Mouse (Mus musculus) midbrain, embryonic 13.5 days (tissue): ENCODE results near the gene Vti1a. TPM values are rescaled to one million over a fixed set of nuclear protein-coding genes. Genes with fewer than 3 reads are reported as not detected.

Source experiments
- ATAC-seq: fragments of 200-750 bp; cut with Nextera tagmentation; 2 replicates; pipeline ENCODE4 v1.8.0; 2017; ENCODE audit warnings: mild to moderate bottlenecking, moderate TSS enrichment, moderate library complexity
- H3K27ac ChIP-seq: fragments of 300-500 bp; sonication (generic); 2 replicates; pipeline ENCODE4 v1.5.1; 2015; ENCODE audit warnings: inconsistent platforms, mild to moderate bottlenecking, moderate library complexity
- H3K27me3 ChIP-seq: fragments of 300-500 bp; sonication (generic); 2 replicates; pipeline ENCODE4 v1.6.1; 2015; ENCODE audit warnings: mild to moderate bottlenecking, inconsistent platforms
- H3K36me3 ChIP-seq: fragments of 300-500 bp; sonication (generic); 2 replicates; pipeline ENCODE4 v1.6.1; 2015; ENCODE audit warnings: mild to moderate bottlenecking, inconsistent platforms
- H3K4me1 ChIP-seq: fragments of 300-500 bp; sonication (generic); replicated peaks from 2 replicates; pipeline ENCODE4 v1.6.1; 2015; ENCODE audit warnings: inconsistent platforms
- H3K4me2 ChIP-seq: fragments of 300-500 bp; sonication (generic); replicated peaks from 2 replicates; pipeline ENCODE4 v1.6.1; 2015; ENCODE audit warnings: moderate library complexity, mild to moderate bottlenecking, inconsistent platforms
- H3K4me3 ChIP-seq: fragments of 300-500 bp; sonication (generic); replicated peaks from 2 replicates; pipeline ENCODE4 v1.5.1; 2015; ENCODE audit warnings: mild to moderate bottlenecking, inconsistent platforms
- H3K9ac ChIP-seq: fragments of 300-500 bp; sonication (generic); replicated peaks from 2 replicates; pipeline ENCODE4 v1.6.1; 2015; ENCODE audit warnings: mild to moderate bottlenecking, inconsistent platforms
- H3K9me3 ChIP-seq: fragments of 300-500 bp; sonication (generic); 2 replicates; pipeline ENCODE4 v1.6.1; 2016; ENCODE audit warnings: mild to moderate bottlenecking, inconsistent platforms
- WGBS: fragments of 180-500 bp; shearing (Covaris S2); methylation state at CpG from one replicate; pipeline ENCODE4 v1.1.7; 2015; 5-methylcytosine and 5-hydroxymethylcytosine counted together
- polyA plus RNA-seq: library from polyadenylated mRNA; unstranded; fragments of >200 nt; fragmentation: Nextera tagmentation; extraction: Ambion mirVana; gene quantifications from 2 replicates; pipeline ENCODE4 v1.2.1, GENCODE M21; 2015

Gene Vti1a
- polyA plus RNA-seq, 1 experiment from 2014 or later: 31.4 TPM

DNA sequence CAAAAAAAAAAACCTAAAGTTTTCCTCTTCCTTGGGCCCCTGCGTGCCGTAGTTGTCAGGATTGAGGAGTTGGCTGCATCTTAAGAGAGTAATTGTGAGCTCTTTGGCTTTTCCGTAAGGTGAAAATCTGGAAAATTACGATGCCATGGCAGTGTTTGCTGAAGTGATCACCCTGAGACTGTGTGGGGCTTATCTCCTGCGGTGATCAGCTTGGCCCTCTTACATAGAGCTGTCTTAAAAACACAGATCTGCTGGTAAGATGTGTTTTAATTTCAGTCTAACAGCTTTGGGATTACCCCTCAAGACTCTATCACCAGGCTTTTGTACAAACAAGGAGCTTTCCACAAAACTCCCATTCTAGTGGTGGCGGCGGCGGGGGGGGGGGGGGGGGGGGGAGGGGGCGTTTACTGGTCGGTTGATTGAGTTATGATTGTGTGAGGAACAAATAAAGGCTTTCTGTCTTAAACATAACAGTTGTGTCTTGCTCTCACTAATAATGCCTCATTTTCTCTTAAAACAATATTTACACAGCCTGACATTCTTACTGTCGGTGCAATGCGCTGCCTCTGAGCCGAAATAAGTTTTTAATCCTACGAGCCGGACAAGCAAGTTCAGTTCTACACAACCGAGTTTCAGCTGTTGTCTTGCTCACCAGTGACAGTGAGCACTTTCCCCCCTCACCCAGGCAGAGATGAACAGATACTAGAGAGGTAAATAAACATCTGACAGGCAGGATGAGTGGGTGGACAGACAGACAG, 267.0 kb downstream of the Vti1a start:
- no peaks in the 10 kb centered on the region for H3K36me3 ChIP-seq
- no peak overlapping the region for H3K4me3 ChIP-seq
- 39% methylated on average over 14 of the region's 16 CpGs for WGBS
- no peak overlapping the region for H3K4me2 ChIP-seq
- H3K9ac ChIP-seq: no peak overlapping the region
- no peak overlapping the region for H3K27ac ChIP-seq
- no peak for ATAC-seq
- peaks cover 11% of the 10 kb centered on the region for H3K4me1 ChIP-seq
- H3K9me3 ChIP-seq: no peaks in the 10 kb centered on the region
- peaks cover 52% of the 10 kb centered on the region for H3K27me3 ChIP-seq

DNA sequence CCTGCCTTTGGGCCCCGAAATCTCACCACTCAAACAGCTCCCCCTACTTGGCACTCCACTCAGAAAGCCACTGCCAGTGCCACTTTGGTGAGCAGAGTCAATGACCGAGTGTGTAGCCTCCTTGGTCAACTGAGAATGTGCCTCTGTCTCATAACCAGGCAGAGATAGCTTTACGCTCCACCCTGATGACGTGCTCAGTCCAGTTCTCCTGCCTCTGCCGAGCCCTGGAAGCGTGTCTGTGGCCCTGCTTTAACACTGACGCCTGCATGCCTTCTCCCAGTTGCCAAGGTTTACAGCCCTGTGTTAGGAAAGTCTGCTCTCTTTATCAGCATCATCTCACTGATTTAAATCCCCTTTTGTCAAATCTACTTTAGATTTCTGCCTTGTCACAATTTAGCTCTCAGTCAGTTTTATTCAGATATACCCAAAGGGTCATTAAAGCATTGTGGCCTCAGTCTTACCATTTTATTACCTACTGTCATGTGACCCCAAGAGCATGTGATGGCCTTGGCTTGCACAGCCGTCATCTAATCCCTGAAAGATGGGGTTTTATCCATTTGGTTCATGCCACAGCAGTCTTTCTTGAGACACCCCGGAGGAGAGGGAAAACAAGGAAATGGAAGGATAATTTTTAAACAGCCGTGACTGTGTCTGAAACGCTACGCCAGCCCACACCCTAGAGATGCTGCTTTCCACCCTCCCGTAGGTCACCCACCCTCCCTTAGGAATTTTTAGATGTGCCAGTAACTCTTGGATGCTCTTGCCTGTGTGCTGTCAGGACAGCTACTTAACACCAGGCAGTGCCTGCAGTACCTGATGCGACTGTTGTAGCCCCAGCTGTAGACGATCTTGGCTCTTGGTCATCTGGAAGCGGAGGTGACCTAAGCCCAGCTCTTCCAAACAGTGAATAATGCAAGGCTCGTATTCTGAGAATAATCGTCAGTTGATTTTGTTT, 269.5 kb downstream of the Vti1a start:
- no peaks in the 10 kb centered on the region for H3K36me3 ChIP-seq
- H3K27ac ChIP-seq: no peak overlapping the region

DNA sequence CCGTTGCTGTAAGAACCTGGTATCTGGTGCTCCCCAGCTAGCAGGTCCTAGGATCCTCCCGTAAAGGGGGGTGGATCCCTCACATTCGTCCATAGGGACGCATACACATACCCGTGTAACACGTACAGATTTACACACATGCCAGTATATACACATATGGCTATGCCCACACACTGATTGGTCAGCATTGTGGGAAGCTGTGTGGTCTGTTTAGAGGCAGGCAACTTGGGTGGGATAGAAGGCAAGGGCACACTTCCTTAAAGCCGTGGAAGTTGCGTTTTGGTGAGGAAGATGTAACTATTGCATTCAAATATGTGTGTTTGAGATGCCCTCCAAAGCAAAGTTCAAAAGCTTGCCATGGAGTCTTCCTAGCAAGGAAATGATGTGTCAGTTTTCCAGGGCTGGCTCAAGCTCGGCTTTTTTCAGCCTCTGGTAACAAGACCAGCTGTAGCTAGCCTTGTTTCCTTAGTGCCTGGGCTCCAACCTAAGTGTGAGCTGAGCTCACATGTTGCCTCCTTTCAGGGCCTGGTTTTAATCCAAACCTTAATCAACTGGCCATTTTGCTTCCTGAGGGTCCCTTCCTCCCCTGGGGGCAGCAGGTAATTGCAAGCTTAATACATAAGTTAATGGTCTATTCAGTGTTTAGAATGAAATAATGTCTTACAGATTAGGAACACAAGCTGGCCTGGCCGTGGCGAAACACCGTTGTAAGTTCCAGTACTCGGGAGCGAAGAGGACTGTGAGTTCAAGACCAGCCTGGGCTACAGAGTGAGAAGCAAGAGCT, 271.7 kb downstream of the Vti1a start:
- WGBS: 81% methylated on average over 14 of the region's 14 CpGs
- Histone ChIP-seq H3K4me1 (peaks cover 17% of the 10 kb centered on the region), H3K4me2 (no peak overlapping the region), H3K9ac (no peak overlapping the region), H3K4me3 (no peak overlapping the region), H3K27ac (no peak overlapping the region), H3K36me3 (no peaks in the 10 kb centered on the region), H3K9me3 (no peaks in the 10 kb centered on the region), H3K27me3 (peaks cover 58% of the 10 kb centered on the region)
- no peak for ATAC-seq

More for the DNA sequence above, 269.5 kb downstream of the Vti1a start:
- no peak overlapping the region for H3K4me2 ChIP-seq
- H3K4me1 ChIP-seq: peaks cover 16% of the 10 kb centered on the region
- H3K4me3 ChIP-seq: no peak overlapping the region
- H3K27me3 ChIP-seq: peaks cover 61% of the 10 kb centered on the region
- WGBS: 78% methylated on average over 18 of the region's 18 CpGs
- H3K9ac ChIP-seq: no peak overlapping the region
- no peak for ATAC-seq
- no peaks in the 10 kb centered on the region for H3K9me3 ChIP-seq

DNA sequence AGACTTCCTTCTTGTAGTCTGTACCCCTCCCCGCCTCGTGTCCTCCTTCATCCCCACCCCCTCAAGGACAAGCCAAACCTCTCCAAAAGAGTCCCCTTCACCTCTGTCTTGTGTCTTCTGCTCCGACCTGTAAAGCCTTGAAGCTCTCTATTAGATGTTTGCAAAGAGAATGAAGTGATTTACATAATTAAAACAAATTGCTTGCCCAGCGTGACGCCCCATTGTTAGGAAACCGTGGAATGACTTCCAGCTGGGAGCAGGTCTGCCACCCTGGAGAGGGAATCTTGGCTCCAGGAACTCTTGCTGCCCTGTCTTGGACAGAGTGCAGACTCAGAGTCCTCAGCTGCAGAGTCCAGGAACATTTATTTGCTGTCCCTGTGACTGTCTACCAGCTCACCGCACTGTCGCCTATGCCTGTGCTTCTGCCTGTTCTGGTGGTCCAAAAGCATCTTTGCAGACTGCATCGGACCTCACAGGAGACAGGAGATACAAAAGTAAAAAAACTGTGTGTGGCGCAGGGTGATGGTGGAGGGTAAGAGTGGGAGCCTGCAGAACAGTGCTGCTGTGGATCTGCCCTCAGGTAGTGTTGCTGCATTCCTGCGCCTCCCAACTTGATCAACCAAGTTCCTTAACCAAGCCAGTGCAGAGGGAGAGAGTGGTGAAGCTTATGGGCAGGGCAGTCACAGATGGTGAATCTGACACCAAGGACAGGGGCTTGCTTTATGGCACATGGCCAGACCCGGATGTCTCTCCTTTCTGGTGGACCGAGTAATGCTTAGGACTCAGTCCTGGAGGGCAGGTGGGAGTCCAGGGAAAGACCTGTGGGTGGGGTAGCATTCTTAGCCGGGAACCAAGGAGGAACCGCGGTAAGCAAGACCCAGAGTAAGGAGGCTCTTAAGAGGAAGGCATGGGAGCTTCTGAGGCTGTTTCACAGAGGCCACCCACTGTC, 273.1 kb downstream of the Vti1a start:
- Histone ChIP-seq H3K4me3 (no peak overlapping the region), H3K36me3 (no peaks in the 10 kb centered on the region), H3K9ac (no peak overlapping the region), H3K4me1 (peaks cover 26% of the 10 kb centered on the region), H3K9me3 (no peaks in the 10 kb centered on the region), H3K27ac (no peak overlapping the region), H3K27me3 (peaks cover 54% of the 10 kb centered on the region), H3K4me2 (no peak overlapping the region)
- 34% methylated on average over 16 of the region's 16 CpGs for WGBS
- peak; percentile 25; the same call in 1 of the 2 replicates for ATAC-seq

DNA sequence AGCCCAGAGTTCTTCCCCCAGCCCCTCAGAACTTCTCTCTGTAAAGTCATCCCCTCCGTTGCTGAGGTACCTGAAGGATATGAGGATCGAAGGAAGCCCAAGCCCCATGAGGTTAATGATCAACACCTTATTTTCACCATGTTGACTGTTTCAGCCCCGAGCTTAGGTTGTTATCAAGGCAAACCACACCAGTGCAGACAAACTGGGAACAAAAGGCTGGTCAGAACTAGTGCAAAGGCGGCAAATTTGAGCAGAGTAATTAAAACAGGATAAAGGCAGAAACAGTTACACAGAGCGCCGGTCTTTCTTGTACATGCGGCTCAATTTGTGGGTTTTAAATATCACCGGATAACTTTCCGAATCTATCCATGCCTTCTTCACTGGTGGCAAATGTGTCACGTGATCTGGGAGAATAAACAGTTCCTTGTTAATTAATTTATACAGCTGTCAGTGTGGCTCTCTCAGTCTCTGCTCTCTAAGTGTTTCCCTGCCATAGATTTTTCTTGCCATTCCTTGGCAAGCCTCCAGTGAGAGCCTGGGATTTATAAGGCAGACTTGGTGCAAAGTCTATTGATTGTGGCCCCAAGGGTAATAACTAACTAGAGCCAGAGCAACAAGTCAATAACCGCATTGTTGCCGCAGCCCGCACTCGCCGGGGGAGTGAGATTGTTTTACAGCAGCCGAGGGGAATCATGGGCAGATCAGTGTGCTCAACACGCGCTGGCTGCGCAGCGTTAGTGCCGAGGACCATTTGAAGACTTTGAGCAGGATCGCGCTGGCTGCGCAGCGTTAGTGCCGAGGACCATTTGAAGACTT, 277.0 kb downstream of the Vti1a start:
- no peaks in the 10 kb centered on the region for H3K36me3 ChIP-seq
- peaks cover 34% of the 10 kb centered on the region for H3K27me3 ChIP-seq
- H3K4me3 ChIP-seq: no peak overlapping the region
- no peak overlapping the region for H3K9ac ChIP-seq
- H3K27ac ChIP-seq: no peak overlapping the region
- ATAC-seq: peak; percentile 64
- 58% methylated on average over 26 of the region's 26 CpGs for whole genome bisulfite sequencing
- no peaks in the 10 kb centered on the region for H3K9me3 ChIP-seq
- H3K4me2 ChIP-seq: no peak overlapping the region
- H3K4me1 ChIP-seq: peaks cover 41% of the 10 kb centered on the region

DNA sequence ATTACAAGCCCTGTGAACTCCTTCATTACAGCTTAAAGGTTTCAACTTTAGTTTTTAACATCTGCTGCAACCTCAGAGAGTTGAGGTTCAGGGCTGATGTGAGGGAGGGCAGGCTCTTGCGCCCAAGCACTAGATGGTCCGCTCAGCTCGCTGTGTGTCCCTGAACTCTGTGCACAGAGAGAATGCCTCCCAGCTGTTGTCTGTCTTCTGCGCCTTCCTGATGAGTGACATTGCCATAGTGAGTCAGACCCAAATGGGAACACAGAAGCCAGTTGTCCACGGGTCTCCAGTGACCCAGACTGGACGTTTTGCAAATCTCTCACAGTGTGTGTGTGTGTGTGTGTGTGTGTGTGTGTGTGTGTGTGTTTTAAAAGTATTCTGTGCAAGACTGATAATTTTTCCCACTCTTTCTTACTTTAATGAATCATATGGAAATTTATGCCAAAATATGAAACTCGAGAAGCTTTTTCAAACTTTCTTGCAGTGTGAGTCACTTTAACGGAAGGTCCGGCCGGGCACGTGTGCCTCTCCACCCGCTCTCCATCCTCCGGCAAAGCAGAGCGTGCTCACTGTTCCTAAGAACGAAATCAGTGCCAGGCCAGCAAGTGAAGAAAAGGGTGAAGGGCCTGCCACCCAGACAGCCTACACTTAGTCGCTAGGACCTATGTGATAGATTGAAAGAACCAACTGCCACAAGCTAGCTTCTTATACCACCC, 277.8 kb downstream of the Vti1a start:
- 84% methylated on average over 16 of the region's 16 CpGs for WGBS
- H3K27me3 ChIP-seq: peaks cover 27% of the 10 kb centered on the region
- H3K36me3 ChIP-seq: no peaks in the 10 kb centered on the region
- H3K9ac ChIP-seq: no peak overlapping the region
- H3K4me1 ChIP-seq: peaks cover 43% of the 10 kb centered on the region
- H3K4me2 ChIP-seq: no peak overlapping the region
- no peak for ATAC-seq
- H3K9me3 ChIP-seq: no peaks in the 10 kb centered on the region
- H3K4me3 ChIP-seq: no peak overlapping the region
- H3K27ac ChIP-seq: no peak overlapping the region

DNA sequence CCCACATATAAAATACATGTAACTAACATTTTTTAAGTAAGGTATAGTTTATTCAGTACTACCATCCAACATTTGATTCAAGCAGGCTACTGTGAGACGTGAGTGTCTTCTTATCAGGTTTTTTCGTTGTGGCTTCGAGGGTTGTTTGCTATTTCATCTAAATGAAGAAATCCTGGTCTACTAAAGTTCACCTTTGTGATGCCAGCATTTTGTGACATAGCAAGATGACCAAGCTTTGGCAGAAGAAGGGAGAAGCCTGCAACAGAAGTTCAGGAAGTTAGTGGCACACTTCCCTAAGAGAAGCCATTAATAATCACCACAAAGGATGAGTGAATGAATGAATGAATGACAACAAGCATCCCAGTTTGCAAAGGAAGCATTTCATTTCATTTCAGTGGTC, 278.4 kb downstream of the Vti1a start:
- no peak for ATAC-seq
- peaks cover 43% of the 10 kb centered on the region for H3K4me1 ChIP-seq
- H3K4me2 ChIP-seq: no peak overlapping the region
- H3K27ac ChIP-seq: no peak overlapping the region
- 96% methylated on average over 3 of the region's 3 CpGs for WGBS
- H3K27me3 ChIP-seq: peaks cover 22% of the 10 kb centered on the region
- no peaks in the 10 kb centered on the region for H3K9me3 ChIP-seq
- no peak overlapping the region for H3K9ac ChIP-seq
- H3K36me3 ChIP-seq: no peaks in the 10 kb centered on the region
- H3K4me3 ChIP-seq: no peak overlapping the region

DNA sequence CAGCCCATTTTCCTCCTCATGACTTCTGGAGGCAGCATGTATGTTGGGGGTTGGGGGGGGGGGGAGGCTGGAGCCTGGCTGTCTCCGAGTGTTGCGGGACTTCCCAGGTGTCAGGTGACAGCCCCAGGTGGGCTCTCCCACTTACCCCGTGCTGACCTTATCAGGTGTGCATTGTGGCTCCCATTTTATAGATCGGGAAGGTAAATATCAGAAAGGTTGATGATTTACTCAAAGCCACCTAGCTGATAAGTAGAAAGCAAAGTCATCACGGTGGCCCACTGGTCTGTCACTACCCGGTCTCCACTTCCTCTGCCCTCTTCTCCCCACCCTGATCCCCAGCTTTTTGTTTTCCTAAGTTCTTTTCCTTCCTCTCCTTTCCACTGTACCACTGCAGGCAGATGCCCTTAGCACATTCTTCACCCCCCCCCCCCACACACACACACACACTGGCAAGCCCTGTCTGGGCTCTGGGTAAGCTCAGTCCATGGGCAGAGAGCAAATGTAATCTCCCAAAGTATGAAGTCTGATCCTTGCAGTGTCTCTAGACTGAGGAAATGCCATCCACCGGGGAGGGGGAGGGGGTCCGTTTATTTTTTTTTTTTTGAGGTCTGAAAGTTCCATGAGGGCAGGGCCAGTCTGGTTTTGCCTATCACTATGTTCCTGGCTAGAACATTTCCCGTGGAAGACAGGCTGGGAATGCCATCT, 280.0 kb downstream of the Vti1a start:
- H3K36me3 ChIP-seq: no peaks in the 10 kb centered on the region
- H3K9me3 ChIP-seq: no peaks in the 10 kb centered on the region
- H3K9ac ChIP-seq: no peak overlapping the region
- ATAC-seq: no peak
- peaks cover 41% of the 10 kb centered on the region for H3K4me1 ChIP-seq
- peaks cover 20% of the 10 kb centered on the region for H3K27me3 ChIP-seq
- H3K4me2 ChIP-seq: no peak overlapping the region
- H3K4me3 ChIP-seq: no peak overlapping the region
- no peak overlapping the region for H3K27ac ChIP-seq
- 78% methylated on average over 9 of the region's 9 CpGs for WGBS

DNA sequence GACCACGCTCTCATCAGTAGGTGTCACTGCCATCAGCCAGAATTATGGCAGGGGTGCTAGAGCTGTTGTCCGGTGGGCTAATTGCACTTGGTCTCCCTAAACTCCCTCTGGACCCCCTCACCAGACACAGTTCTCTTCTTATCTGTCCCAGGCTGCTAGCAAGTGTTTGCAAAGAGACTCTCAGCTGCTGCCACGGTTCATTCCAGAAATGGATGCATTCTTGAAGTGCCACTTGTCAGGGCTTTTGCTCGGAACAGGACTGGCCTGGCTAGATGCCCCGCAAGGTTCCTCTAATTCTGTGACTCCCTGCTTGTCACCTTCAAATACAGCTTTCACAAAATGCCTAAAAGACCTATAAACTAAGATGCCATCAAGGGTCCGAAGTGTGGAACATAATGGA, 280.7 kb downstream of the Vti1a start:
- no peak overlapping the region for H3K4me3 ChIP-seq
- WGBS: 71% methylated on average over 6 of the region's 6 CpGs
- H3K9ac ChIP-seq: no peak overlapping the region
- H3K36me3 ChIP-seq: no peaks in the 10 kb centered on the region
- peaks cover 41% of the 10 kb centered on the region for H3K4me1 ChIP-seq
- no peak overlapping the region for H3K27ac ChIP-seq
- peaks cover 15% of the 10 kb centered on the region for H3K27me3 ChIP-seq
- no peak overlapping the region for H3K4me2 ChIP-seq
- ATAC-seq: no peak
- no peaks in the 10 kb centered on the region for H3K9me3 ChIP-seq
